Mouse (Mus musculus) olfactory bulb, adult 2 months (tissue): ENCODE results near the gene Ttll5.

Source experiments
- CTCF ChIP-seq: fragments of 200-500 bp; IDR thresholded peaks from 2 replicates; pipeline ENCODE4 v1.5.1; 2012; ENCODE audit warnings: low read depth, mild to moderate bottlenecking, low read length, moderate library complexity; ENCODE audit not compliant: insufficient read depth
- POLR2A ChIP-seq: fragments of 200-500 bp; IDR thresholded peaks from 2 replicates; pipeline ENCODE4 v1.6.1; 2012; ENCODE audit warnings: mild to moderate bottlenecking, low read depth, low read length, moderate library complexity; ENCODE audit not compliant: insufficient read depth

DNA sequence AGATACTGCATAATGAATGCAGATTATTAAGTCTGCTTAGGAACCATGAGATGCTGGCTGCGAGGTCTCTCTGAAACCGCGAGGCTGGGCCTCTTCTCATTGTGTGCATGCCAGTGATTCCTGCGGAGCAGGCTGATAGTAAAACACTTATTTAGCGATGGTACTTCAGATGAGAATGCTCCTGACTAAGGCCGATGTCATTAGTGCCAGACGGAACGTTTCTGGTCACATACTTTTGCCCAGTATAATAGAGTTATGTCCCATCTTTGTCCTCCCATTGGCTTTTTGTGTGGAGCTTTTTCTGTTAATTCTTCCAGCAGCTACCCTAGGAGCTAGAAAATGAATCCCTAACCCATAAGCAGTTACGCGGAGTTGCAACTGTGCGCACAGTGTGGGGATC, 273.3 kb downstream of the Ttll5 start:
- TF ChIP-seq POLR2A (no peak), CTCF (no peak)
